Mouse (Mus musculus): ENCODE results near the gene Slc22a20.

The Slc22a20 gene

GRCm38 (mm10) chr19:5990033-5990432 lies 4.1 kb upstream of the Slc22a20 start:
- no peak for DNase-seq (ENCODE audit: low read depth in 1 of 2, low spot score in 2 of 2)

- no peak for DNase-seq (ENCODE audit: low read depth in 1 of 2, low spot score in 2 of 2)
These were observed 3.6 kb upstream of the Slc22a20 start for GRCm38 (mm10) chr19:5989585-5989984.

- peak; percentile 52 to 66 for DNase-seq (ENCODE audit: low read depth in 1 of 2, low spot score in 2 of 2)
These were observed 3.0 kb upstream of the Slc22a20 start for GRCm38 (mm10) chr19:5988815-5989452.

GRCm38 (mm10) chr19:5988027-5988814 lies 2.3 kb upstream of the Slc22a20 start:
- DNase-seq (ENCODE audit: low read depth in 1 of 2, low spot score in 2 of 2) = no peak

- DNase-seq (ENCODE audit: low read depth in 1 of 2, low spot score in 2 of 2) = no peak
These were observed 5.5 kb downstream of the Slc22a20 start for GRCm38 (mm10) chr19:5980477-5980876.

GRCm38 (mm10) chr19:5977717-5978116 lies 8.2 kb downstream of the Slc22a20 start:
- no peak for DNase-seq (ENCODE audit: low read depth in 1 of 2, low spot score in 2 of 2)

- no peak for DNase-seq (ENCODE audit: low read depth in 1 of 2, low spot score in 2 of 2)
These were observed 10.3 kb downstream of the Slc22a20 start for GRCm38 (mm10) chr19:5975676-5976075.

GRCm38 (mm10) chr19:5975112-5975511 lies 10.8 kb downstream of the Slc22a20 start:
- no peak for DNase-seq (ENCODE audit: low read depth in 1 of 2, low spot score in 2 of 2)

GRCm38 (mm10) chr19:5967664-5968063 lies 18.3 kb downstream of the Slc22a20 start:
- DNase-seq (ENCODE audit: low read depth in 1 of 2, low spot score in 2 of 2) = no peak

- DNase-seq (ENCODE audit: low read depth in 1 of 2, low spot score in 2 of 2) = no peak
These were observed 19.2 kb downstream of the Slc22a20 start for GRCm38 (mm10) chr19:5966786-5967185.

- DNase-seq (ENCODE audit: low read depth in 1 of 2, low spot score in 2 of 2) = no peak
These were observed 20.0 kb downstream of the Slc22a20 start for GRCm38 (mm10) chr19:5965910-5966309.

- peak in 1 of 2 experiments; percentile 57 for DNase-seq (ENCODE audit: low read depth in 1 of 2, low spot score in 2 of 2)
These were observed 20.7 kb downstream of the Slc22a20 start for GRCm38 (mm10) chr19:5965280-5965679.

GRCm38 (mm10) chr19:5964804-5965203 lies 21.1 kb downstream of the Slc22a20 start:
- no peak for DNase-seq (ENCODE audit: low read depth in 1 of 2, low spot score in 2 of 2)

- peak; percentile 45 to 82 for DNase-seq (ENCODE audit: low read depth in 1 of 2, low spot score in 2 of 2)
These were observed 21.9 kb downstream of the Slc22a20 start, which contains the start of gene Pola2 for GRCm38 (mm10) chr19:5963883-5964562. Gene Pola2 (minus strand): TSS chr19:5964202.

- no peak for DNase-seq (ENCODE audit: low read depth in 1 of 2, low spot score in 2 of 2)
These were observed 23.3 kb downstream of the Slc22a20 start for GRCm38 (mm10) chr19:5962651-5963050.

GRCm38 (mm10) chr19:5957371-5957770 lies 28.6 kb downstream of the Slc22a20 start:
- no peak for DNase-seq (ENCODE audit: low read depth in 1 of 2, low spot score in 2 of 2)

- peak; percentile 26 to 67 for DNase-seq (ENCODE audit: low read depth in 1 of 2, low spot score in 2 of 2)
These were observed 29.3 kb downstream of the Slc22a20 start for GRCm38 (mm10) chr19:5956685-5957084.

GRCm38 (mm10) chr19:5955704-5956670 lies 30.0 kb downstream of the Slc22a20 start:
- no peak for DNase-seq (ENCODE audit: low read depth in 1 of 2, low spot score in 2 of 2)

- DNase-seq (ENCODE audit: low read depth in 1 of 2, low spot score in 2 of 2) = no peak
These were observed 31.0 kb downstream of the Slc22a20 start for GRCm38 (mm10) chr19:5954936-5955335.

- no peak for DNase-seq (ENCODE audit: low read depth in 1 of 2, low spot score in 2 of 2)
These were observed 31.8 kb downstream of the Slc22a20 start for GRCm38 (mm10) chr19:5954031-5954710.
